Comparison of ENCODE assay signal across 11 mouse cellular contexts in the genomic region with DNA sequence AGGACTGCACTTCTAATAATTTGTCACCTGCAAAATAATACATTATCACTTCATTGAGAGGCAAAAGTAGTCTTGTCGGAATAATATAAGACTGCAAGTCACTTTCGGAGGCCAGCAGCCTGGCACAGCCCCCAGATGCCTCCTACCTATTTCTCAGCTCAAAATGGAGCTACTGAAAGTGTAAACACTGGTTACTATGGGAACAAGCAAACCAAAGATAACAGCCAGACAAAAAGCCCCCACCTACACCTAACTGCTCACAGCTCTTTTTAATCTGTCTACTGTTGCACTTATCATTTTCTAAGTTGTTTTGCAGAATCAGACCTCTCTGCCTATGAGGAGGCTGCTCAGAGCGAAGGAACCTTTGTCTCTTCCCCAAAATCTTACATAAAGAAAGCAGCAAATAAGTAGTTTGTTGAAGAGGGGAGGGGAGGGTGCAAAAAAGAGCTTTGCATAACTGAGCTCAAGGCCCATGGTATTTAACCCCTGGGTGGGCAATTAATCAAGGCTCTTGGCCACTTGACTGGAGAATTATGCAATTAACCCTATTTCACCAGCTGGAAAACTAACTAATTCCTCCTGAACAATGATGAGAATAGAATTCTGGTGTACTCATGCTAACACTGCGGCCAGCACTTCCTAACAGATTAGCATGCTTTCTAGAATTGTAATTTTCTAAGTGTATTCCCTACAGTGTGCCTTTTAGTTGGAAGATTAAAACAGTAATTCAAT.
A peak's percentile ranks its signal among the peaks of the same experiment; 100 is the strongest.
DNase-seq lines count a peak whose midpoint lies in the region; ATAC-seq and TF ChIP-seq lines count a peak whose summit lies in the region.
"Had no signal": no experiment of that assay in that cellular context is flagged by ENCODE, and none has a peak within 500 bp of the region (broad histone marks: within the 10 kb centered on the region; RNA-seq: fewer than 3 reads in every experiment).

No protein-coding gene starts in this region.

- no peak overlapping the region for H3K9ac ChIP-seq in hindbrain, embryonic 13.5 days
- H3K9ac ChIP-seq in midbrain, embryonic 16.5 days (ENCODE audit: low read depth, low read length) = no peak overlapping the region
- H3K9ac ChIP-seq: embryonic facial prominence, embryonic 12.5 days; heart, embryonic 13.5 days had no signal

- no peak for TF ChIP-seq CTCF in cerebellum, adult 2 months (IDR thresholded peaks at IDR 0.05; ENCODE audit: borderline replicate concordance, insufficient read depth, low read depth, low read length)

- no peak overlapping the region for H3K4me3 ChIP-seq in hindbrain, embryonic 13.5 days
- no peak overlapping the region for H3K4me3 ChIP-seq in hindbrain, embryonic 10.5 days
- no peak overlapping the region for H3K4me3 ChIP-seq in midbrain, embryonic 16.5 days (ENCODE audit: low read depth, low read length)
- H3K4me3 ChIP-seq in cerebellum, adult 2 months (replicated peaks; ENCODE audit: insufficient read depth, low read depth, low read length) = no peak overlapping the region
- H3K4me3 ChIP-seq: embryonic facial prominence, embryonic 12.5 days; heart, embryonic 13.5 days had no signal

- no peak for DNase-seq in hindbrain, embryonic 10.5 days (ENCODE audit: low spot score)
- DNase-seq in T-cell, adult 2 months (ENCODE audit: low spot score) = peak; percentile 11
- peak; percentile 52 to 85 for DNase-seq in frontal cortex, postnatal 36 days (ENCODE audit: low spot score in 2 of 2)
- DNase-seq in cerebellum, adult 2 months = no peak
- DNase-seq in spleen, adult 18-20 months = no peak
- DNase-seq: lung, postnatal 4 days had no signal

- H3K4me2 ChIP-seq in hindbrain, embryonic 13.5 days = no peak overlapping the region
- H3K4me2 ChIP-seq in midbrain, embryonic 16.5 days (ENCODE audit: low read length) = no peak overlapping the region
- H3K4me2 ChIP-seq: embryonic facial prominence, embryonic 12.5 days; heart, embryonic 13.5 days had no signal

- H3K36me3 ChIP-seq in hindbrain, embryonic 13.5 days = peaks cover 35% of the 10 kb centered on the region
- peaks cover 69% of the 10 kb centered on the region for H3K36me3 ChIP-seq in hindbrain, embryonic 10.5 days
- H3K36me3 ChIP-seq in midbrain, embryonic 16.5 days (ENCODE audit: control insufficient read depth, insufficient read depth, low read length) = no peaks in the 10 kb centered on the region
- H3K36me3 ChIP-seq: embryonic facial prominence, embryonic 12.5 days had no signal

- WGBS in hindbrain, embryonic 13.5 days = 49% methylated on average over 4 of the region's 4 CpGs
- WGBS in hindbrain, embryonic 10.5 days = 75% methylated on average over 4 of the region's 4 CpGs
- WGBS in midbrain, embryonic 16.5 days = 43% methylated on average over 4 of the region's 4 CpGs
- WGBS in cerebellum, adult 2 months = 82% methylated on average over 4 of the region's 4 CpGs

- ATAC-seq in hindbrain, embryonic 13.5 days (ENCODE audit: low FRiP score) = 0 out of 2 replicates have a peak, but pooled peaks have one; percentile 17
- ATAC-seq in midbrain, embryonic 16.5 days = peak; percentile 75
- no peak for ATAC-seq in granulocyte monocyte progenitor cell, adult 5-6 weeks (replicated peaks; ENCODE audit: poor library complexity, severe bottlenecking)

- no peaks in the 10 kb centered on the region for H3K9me3 ChIP-seq in hindbrain, embryonic 13.5 days
- no peaks in the 10 kb centered on the region for H3K9me3 ChIP-seq in hindbrain, embryonic 10.5 days
- no peaks in the 10 kb centered on the region for H3K9me3 ChIP-seq in midbrain, embryonic 16.5 days (replicated peaks; ENCODE audit: control insufficient read depth, low read length, poor library complexity, severe bottlenecking)
- H3K9me3 ChIP-seq: embryonic facial prominence, embryonic 12.5 days; heart, embryonic 13.5 days had no signal

- H3K4me1 ChIP-seq in hindbrain, embryonic 13.5 days (replicated peaks) = peaks cover 13% of the 10 kb centered on the region
- H3K4me1 ChIP-seq in hindbrain, embryonic 10.5 days (replicated peaks) = peaks cover 5% of the 10 kb centered on the region; the same call in 1 of the 2 replicates
- H3K4me1 ChIP-seq in midbrain, embryonic 16.5 days (ENCODE audit: control insufficient read depth, insufficient read depth, low read length) = peaks cover 7% of the 10 kb centered on the region
- H3K4me1 ChIP-seq in cerebellum, adult 2 months (ENCODE audit: control insufficient read depth, insufficient read depth, low read length) = no peaks in the 10 kb centered on the region
- H3K4me1 ChIP-seq: embryonic facial prominence, embryonic 12.5 days had no signal

- no peaks in the 10 kb centered on the region for H3K27me3 ChIP-seq in hindbrain, embryonic 13.5 days
- no peaks in the 10 kb centered on the region for H3K27me3 ChIP-seq in hindbrain, embryonic 10.5 days (ENCODE audit: insufficient read depth, poor library complexity, severe bottlenecking)
- H3K27me3 ChIP-seq in midbrain, embryonic 16.5 days (ENCODE audit: control insufficient read depth, insufficient read depth, low read depth, low read length) = no peaks in the 10 kb centered on the region
- no peaks in the 10 kb centered on the region for H3K27me3 ChIP-seq in cerebellum, adult 2 months (ENCODE audit: control insufficient read depth, insufficient read depth, low read length)
- H3K27me3 ChIP-seq: embryonic facial prominence, embryonic 12.5 days; heart, embryonic 13.5 days had no signal

- 0 out of 2 replicates have a peak overlapping the region, but pooled peaks have one; percentile 13 for H3K27ac ChIP-seq in hindbrain, embryonic 13.5 days
- no peak overlapping the region for H3K27ac ChIP-seq in hindbrain, embryonic 10.5 days
- peak overlapping the region; percentile 28; the same call in 1 of the 2 replicates for H3K27ac ChIP-seq in midbrain, embryonic 16.5 days (ENCODE audit: low read length)
- H3K27ac ChIP-seq in cerebellum, adult 2 months (ENCODE audit: insufficient read depth, low read length) = no peak overlapping the region
- H3K27ac ChIP-seq: embryonic facial prominence, embryonic 12.5 days; heart, embryonic 13.5 days had no signal

- TF ChIP-seq POLR2A in cerebellum, adult 2 months (IDR thresholded peaks at IDR 0.05; ENCODE audit: borderline replicate concordance, insufficient read depth, low read length) = no peak

Comparison
In these comparisons a context has a peak if more than half of its experiments do, and no peak if none do; other contexts are left out.
1. H3K27ac ChIP-seq: peak in hindbrain, embryonic 13.5 days (single experiment) and midbrain, embryonic 16.5 days (single experiment); none in hindbrain, embryonic 10.5 days (single experiment) and cerebellum, adult 2 months (single experiment).
2. DNase-seq: peak in T-cell, adult 2 months (single experiment) and frontal cortex, postnatal 36 days (2 of 2); none in hindbrain, embryonic 10.5 days (single experiment), cerebellum, adult 2 months (0 of 2) and spleen, adult 18-20 months (0 of 2).